Mouse (Mus musculus): Measurements from ENCODE around the gene Kpna1. TPM values are rescaled to one million over a fixed set of nuclear protein-coding genes. Genes with fewer than 3 reads are reported as not detected.
"Not testable (repeated sequence)": the region's sequence is repeated elsewhere in the genome, so short reads cannot be mapped to it uniquely, and the experiment has no call there.

The Kpna1 gene
- 85.1 and 91.0 TPM in 2 replicates for polyA plus RNA-seq (2015; fragmentation: Nextera tagmentation; extraction: Ambion mirVana)

DNA sequence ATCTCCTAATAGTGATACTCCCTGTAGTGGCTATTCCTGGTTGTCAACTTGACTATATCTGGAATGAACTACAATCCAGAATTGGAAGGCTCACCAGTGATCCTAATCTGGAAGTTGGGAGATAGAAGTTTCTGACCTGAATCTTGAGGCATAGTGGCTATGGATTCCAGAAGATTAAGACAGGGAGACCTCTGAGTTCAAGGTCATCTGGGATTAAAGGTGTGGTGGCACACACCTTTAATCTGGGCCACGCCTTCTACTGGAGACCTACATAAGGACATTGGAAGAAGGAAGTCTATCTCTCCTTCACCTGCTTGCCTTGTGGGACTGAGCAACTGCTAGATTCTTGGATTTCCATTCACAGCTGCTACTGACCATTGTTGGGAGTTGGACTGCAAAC, at the start of gene Kpna1:
TSS of gene Kpna1 (plus strand) at position 301 of the 400 bp plus-strand sequence.
- not testable (repeated sequence) for H3K27ac ChIP-seq (ENCODE audit: low read length); H3K4me2 ChIP-seq (ENCODE audit: low read length); H3K4me1 ChIP-seq (ENCODE audit: control insufficient read depth, insufficient read depth, low read length); H3K4me3 ChIP-seq (ENCODE audit: low read depth, low read length); ATAC-seq; H3K27me3 ChIP-seq (ENCODE audit: control insufficient read depth, insufficient read depth, low read depth, low read length); H3K9me3 ChIP-seq (replicated peaks; ENCODE audit: control insufficient read depth, low read length, poor library complexity, severe bottlenecking); H3K9ac ChIP-seq (ENCODE audit: low read depth, low read length); H3K36me3 ChIP-seq (ENCODE audit: control insufficient read depth, insufficient read depth, low read length)
- WGBS, result 85% methylated on average over 1 of the region's 1 CpGs

DNA sequence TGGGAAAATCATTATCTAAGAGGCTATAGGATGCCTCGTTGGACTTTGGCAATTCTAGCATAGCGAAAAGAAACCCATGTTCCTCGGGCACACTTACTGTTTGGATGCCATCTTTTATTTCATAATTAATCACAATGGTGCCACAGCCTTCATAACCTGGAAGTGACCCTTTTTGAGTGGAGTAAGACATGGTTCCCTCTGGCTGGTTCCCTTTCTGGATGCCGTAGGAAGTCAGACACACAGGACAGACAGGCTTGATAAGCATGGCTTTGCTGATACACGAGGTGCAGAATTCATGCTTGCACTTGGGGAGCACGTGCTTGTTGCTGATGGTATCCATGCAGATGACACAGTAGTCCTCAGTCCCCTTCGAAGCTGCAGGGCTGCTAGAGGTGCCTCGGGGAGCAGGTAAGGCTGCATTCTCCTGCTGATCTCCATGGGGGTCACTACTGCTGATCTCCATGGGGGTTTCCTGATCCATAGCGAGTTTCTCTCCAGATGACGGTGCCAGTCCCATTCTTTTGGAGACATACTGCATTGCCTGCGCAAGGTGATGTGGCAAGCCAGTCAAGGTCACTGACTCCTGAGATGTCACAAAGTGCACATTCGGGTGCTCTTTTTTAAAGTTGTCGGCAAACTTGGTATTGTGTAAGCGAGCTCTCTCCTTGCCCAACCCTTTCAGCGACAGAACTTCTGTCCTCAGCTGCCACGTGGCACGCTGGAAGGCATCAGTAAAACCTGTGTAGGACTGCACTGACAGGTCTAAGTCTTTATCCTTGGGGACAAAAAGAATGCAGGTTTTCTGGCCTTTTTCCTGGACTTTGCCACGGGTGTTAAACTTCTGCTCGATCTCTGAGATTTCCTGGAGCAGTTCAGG, 46.1 kb upstream of the Kpna1 start:
- H3K27ac ChIP-seq (ENCODE audit: low read length), result no peak overlapping the region
- H3K27me3 ChIP-seq (ENCODE audit: control insufficient read depth, insufficient read depth, low read depth, low read length), result no peaks in the 10 kb centered on the region; the same call in 1 of the 2 replicates
- H3K4me1 ChIP-seq (ENCODE audit: control insufficient read depth, insufficient read depth, low read length), result no peaks in the 10 kb centered on the region
- no peaks in the 10 kb centered on the region for H3K9me3 ChIP-seq (replicated peaks; ENCODE audit: control insufficient read depth, low read length, poor library complexity, severe bottlenecking)
- no peak overlapping the region for H3K4me2 ChIP-seq (ENCODE audit: low read length)
- H3K4me3 ChIP-seq (ENCODE audit: low read depth, low read length), result no peak overlapping the region
- ATAC-seq, result no peak
- H3K36me3 ChIP-seq (ENCODE audit: control insufficient read depth, insufficient read depth, low read length), result no peaks in the 10 kb centered on the region
- no peak overlapping the region for H3K9ac ChIP-seq (ENCODE audit: low read depth, low read length)
- 90% methylated on average over 19 of the region's 19 CpGs for WGBS

DNA sequence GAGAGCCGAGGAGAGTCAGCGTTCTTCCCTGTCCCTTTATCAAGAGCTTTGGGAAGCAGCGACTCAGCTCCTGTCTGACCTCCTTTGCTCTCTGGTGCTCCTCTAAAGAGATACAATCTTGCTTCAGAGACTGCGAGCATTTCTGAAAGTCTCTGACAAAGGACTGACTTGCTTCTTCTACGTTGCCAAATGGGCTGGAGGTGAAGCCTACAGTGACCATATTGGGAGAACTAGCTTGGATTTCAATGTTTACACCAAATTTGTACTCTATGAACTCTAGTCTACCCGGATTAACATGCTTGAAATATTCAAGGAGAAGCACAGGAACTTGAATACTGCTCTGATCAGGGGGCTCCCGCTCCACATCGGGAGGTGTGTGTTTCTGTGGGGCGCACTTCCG, 45.4 kb upstream of the Kpna1 start:
- H3K4me1 ChIP-seq (ENCODE audit: control insufficient read depth, insufficient read depth, low read length), result no peaks in the 10 kb centered on the region
- H3K27me3 ChIP-seq (ENCODE audit: control insufficient read depth, insufficient read depth, low read depth, low read length), result peaks cover 4% of the 10 kb centered on the region; the same call in 1 of the 2 replicates
- H3K9me3 ChIP-seq (replicated peaks; ENCODE audit: control insufficient read depth, low read length, poor library complexity, severe bottlenecking), result no peaks in the 10 kb centered on the region
- no peak overlapping the region for H3K9ac ChIP-seq (ENCODE audit: low read depth, low read length)
- no peak overlapping the region for H3K27ac ChIP-seq (ENCODE audit: low read length)
- H3K4me3 ChIP-seq (ENCODE audit: low read depth, low read length), result no peak overlapping the region
- H3K4me2 ChIP-seq (ENCODE audit: low read length), result no peak overlapping the region
- no peaks in the 10 kb centered on the region for H3K36me3 ChIP-seq (ENCODE audit: control insufficient read depth, insufficient read depth, low read length)
- WGBS, result 85% methylated on average over 10 of the region's 10 CpGs
- no peak for ATAC-seq

DNA sequence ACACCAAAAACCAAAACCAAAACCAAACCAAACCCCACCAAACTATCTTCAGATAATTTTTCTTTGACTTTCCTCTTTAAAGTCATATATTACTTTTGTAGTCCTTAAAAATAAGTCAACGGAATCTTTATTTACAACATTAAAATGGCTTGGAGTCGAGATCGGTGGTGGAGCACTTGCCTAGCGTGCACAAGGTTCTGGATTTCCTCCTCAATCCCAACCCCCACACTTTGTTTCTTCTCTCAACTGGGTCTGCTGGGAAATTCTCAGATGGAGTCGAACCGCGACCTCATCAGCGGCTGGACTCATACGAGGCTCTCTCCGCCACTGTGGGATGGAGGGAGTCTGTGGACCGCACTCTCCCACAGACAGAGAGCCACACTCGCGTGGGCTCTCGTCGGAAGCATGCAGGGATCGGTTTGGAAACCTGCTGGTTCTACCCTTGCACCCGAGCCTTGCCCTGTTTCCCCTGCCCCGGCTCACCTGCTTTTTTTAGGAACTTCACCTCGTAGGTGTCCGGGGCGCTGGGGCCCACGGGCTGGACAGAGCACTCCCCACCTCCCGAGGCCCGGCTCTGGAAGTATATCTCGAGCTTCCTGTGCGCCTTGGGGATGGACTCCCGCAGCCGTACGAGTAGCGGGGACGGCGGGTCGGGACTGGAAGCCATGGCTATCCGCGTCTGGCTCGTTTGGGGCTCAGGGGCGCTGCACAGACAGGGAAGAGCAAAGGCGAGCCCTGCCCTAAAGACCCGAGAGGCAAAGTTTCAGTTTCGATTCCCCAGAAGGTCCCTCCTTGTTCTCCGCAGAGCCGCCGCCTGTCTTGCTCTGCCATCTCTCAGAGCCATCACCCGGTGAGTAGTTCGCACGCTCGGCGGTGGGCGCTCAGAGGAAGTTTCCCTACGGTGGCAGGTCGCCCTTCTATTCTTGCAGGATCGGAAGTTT, 40.1 kb upstream of the Kpna1 start, which contains the start of the genes Parp9 and Dtx3l:
TSS of gene Parp9 (plus strand) at position 260 of the 941 bp plus-strand sequence.
TSS of gene Dtx3l (minus strand) at position 941 of the 941 bp plus-strand sequence.
- Histone ChIP-seq H3K4me1 (ENCODE audit: control insufficient read depth, insufficient read depth, low read length) (peaks cover 5% of the 10 kb centered on the region; the same call in 1 of the 2 replicates), H3K9me3 (replicated peaks; ENCODE audit: control insufficient read depth, low read length, poor library complexity, severe bottlenecking) (no peaks in the 10 kb centered on the region), H3K9ac (ENCODE audit: low read depth, low read length) (peak within 1 kb of the TSS; percentile 62), H3K4me2 (ENCODE audit: low read length) (peak within 1 kb of the TSS; percentile 84), H3K4me3 (ENCODE audit: low read depth, low read length) (peak within 1 kb of the TSS; percentile 45), H3K36me3 (ENCODE audit: control insufficient read depth, insufficient read depth, low read length) (no peaks in the 10 kb centered on the region), H3K27me3 (ENCODE audit: control insufficient read depth, insufficient read depth, low read depth, low read length) (peaks cover 16% of the 10 kb centered on the region), H3K27ac (ENCODE audit: low read length) (no peak within 1 kb of the TSS)
- peak; percentile 56; the same call in 1 of the 2 replicates for ATAC-seq
- WGBS, result 1% methylated on average over 52 of the region's 52 CpGs

DNA sequence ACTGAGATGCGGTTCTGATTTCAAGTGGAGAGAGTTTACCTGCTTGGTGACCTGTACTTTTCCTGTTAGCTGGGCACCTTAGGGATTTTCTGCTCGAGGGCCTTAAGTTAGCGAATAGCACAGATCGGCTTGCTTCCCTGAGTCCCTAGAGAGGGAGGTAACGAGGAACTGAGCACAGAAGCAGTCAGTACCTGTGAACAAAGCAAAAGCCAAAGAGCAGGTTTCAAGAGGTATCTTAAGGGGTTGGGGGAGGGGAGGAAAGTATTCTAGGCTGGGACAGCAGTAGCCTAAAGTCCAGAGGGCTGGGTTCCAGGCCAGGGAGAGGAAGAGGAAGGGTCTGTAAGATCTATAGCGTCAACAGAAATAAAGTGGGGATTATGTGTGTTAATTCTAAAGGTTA, 39.3 kb upstream of the Kpna1 start:
- 6% methylated on average over 6 of the region's 6 CpGs for WGBS
- peak overlapping the region; percentile 45 for H3K4me3 ChIP-seq (ENCODE audit: low read depth, low read length)
- H3K36me3 ChIP-seq (ENCODE audit: control insufficient read depth, insufficient read depth, low read length), result no peaks in the 10 kb centered on the region
- no peak overlapping the region for H3K27ac ChIP-seq (ENCODE audit: low read length)
- H3K9ac ChIP-seq (ENCODE audit: low read depth, low read length), result peak overlapping the region; percentile 62
- H3K4me2 ChIP-seq (ENCODE audit: low read length), result peak overlapping the region; percentile 84
- peaks cover 5% of the 10 kb centered on the region; the same call in 1 of the 2 replicates for H3K4me1 ChIP-seq (ENCODE audit: control insufficient read depth, insufficient read depth, low read length)
- no peaks in the 10 kb centered on the region for H3K9me3 ChIP-seq (replicated peaks; ENCODE audit: control insufficient read depth, low read length, poor library complexity, severe bottlenecking)
- ATAC-seq, result no peak
- peaks cover 16% of the 10 kb centered on the region for H3K27me3 ChIP-seq (ENCODE audit: control insufficient read depth, insufficient read depth, low read depth, low read length)

DNA sequence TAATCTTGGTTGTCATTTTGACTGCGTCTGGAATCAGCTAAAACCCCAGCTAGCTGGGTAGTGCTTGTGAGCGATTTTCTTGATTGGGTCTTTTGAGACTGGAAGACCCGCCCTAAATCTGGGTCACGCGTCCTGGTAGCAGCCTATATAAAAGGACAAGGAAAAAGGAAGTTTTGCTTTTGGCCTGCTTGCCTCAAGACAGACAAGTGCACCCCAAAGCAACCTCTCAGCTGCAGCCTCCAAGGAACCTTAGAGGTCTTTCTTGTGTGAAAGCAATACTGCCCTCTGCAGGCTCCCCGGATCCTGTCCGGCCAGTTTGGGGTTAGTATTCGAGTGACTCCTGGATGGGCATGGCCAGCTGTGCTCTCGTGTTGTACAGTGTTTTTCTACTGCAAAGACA, 38.9 kb upstream of the Kpna1 start:
- Histone ChIP-seq H3K9me3 (replicated peaks; ENCODE audit: control insufficient read depth, low read length, poor library complexity, severe bottlenecking) (no peaks in the 10 kb centered on the region), H3K27me3 (ENCODE audit: control insufficient read depth, insufficient read depth, low read depth, low read length) (peaks cover 16% of the 10 kb centered on the region), H3K27ac (ENCODE audit: low read length) (no peak overlapping the region), H3K4me2 (ENCODE audit: low read length) (peak overlapping the region; percentile 84), H3K4me3 (ENCODE audit: low read depth, low read length) (no peak overlapping the region), H3K36me3 (ENCODE audit: control insufficient read depth, insufficient read depth, low read length) (no peaks in the 10 kb centered on the region), H3K4me1 (ENCODE audit: control insufficient read depth, insufficient read depth, low read length) (peaks cover 5% of the 10 kb centered on the region; the same call in 1 of the 2 replicates), H3K9ac (ENCODE audit: low read depth, low read length) (no peak overlapping the region)
- WGBS, result 18% methylated on average over 9 of the region's 9 CpGs
- ATAC-seq, result no peak

DNA sequence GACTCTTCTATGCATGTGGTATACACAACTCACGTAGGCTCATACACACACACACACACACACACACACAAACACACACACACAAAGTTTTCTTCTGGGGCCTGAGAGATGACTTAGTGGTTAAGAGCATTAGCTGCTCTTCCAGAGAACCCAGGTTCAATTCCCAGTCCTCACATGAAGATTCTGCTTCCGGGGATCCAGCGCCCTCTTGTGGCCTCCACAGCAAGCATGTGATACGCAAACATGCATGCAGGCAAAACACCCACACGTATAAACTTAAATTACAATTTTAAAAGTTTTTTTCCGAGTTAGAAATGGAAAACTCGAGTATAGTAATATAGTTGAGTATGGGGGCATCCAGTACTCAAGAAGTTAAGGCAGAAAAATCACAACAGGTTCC, 37.2 kb upstream of the Kpna1 start:
- 86% methylated on average over 7 of the region's 7 CpGs for WGBS
- no peak for ATAC-seq

DNA sequence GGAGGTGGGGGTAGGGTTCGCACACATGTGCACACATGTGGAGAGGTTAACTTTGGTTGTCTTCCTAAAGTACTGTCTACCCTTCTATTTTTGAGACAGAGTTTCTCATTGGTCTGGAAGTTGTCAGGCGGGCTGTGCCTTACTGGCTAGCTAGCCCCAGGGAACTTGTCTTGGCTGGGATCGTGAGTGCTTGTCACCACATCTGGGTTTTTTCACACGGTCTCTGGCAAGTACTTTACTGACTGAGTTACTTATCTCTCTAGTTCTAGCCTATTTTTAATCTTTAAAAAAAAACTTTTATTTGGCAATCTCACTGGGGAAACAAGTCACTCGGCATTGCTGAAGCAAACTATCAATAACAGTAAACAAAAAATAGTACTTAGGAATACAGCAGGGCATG, 29.3 kb upstream of the Kpna1 start:
- no peak overlapping the region for H3K4me2 ChIP-seq (ENCODE audit: low read length)
- no peak overlapping the region for H3K27ac ChIP-seq (ENCODE audit: low read length)
- no peak overlapping the region for H3K4me3 ChIP-seq (ENCODE audit: low read depth, low read length)
- WGBS, result 93% methylated on average over 5 of the region's 5 CpGs
- no peak overlapping the region for H3K9ac ChIP-seq (ENCODE audit: low read depth, low read length)
- no peaks in the 10 kb centered on the region for H3K36me3 ChIP-seq (ENCODE audit: control insufficient read depth, insufficient read depth, low read length)
- H3K27me3 ChIP-seq (ENCODE audit: control insufficient read depth, insufficient read depth, low read depth, low read length), result no peaks in the 10 kb centered on the region
- H3K9me3 ChIP-seq (replicated peaks; ENCODE audit: control insufficient read depth, low read length, poor library complexity, severe bottlenecking), result no peaks in the 10 kb centered on the region
- no peaks in the 10 kb centered on the region for H3K4me1 ChIP-seq (ENCODE audit: control insufficient read depth, insufficient read depth, low read length)
- ATAC-seq, result no peak

More for the DNA sequence above, 37.2 kb upstream of the Kpna1 start:
- H3K4me2 ChIP-seq (ENCODE audit: low read length), result no peak overlapping the region
- no peaks in the 10 kb centered on the region for H3K9me3 ChIP-seq (replicated peaks; ENCODE audit: control insufficient read depth, low read length, poor library complexity, severe bottlenecking)
- H3K4me3 ChIP-seq (ENCODE audit: low read depth, low read length), result no peak overlapping the region
- H3K27ac ChIP-seq (ENCODE audit: low read length), result no peak overlapping the region
- peaks cover 16% of the 10 kb centered on the region for H3K27me3 ChIP-seq (ENCODE audit: control insufficient read depth, insufficient read depth, low read depth, low read length)
- peaks cover 5% of the 10 kb centered on the region; the same call in 1 of the 2 replicates for H3K4me1 ChIP-seq (ENCODE audit: control insufficient read depth, insufficient read depth, low read length)
- H3K36me3 ChIP-seq (ENCODE audit: control insufficient read depth, insufficient read depth, low read length), result no peaks in the 10 kb centered on the region
- H3K9ac ChIP-seq (ENCODE audit: low read depth, low read length), result no peak overlapping the region
